Mouse (Mus musculus) forebrain, postnatal 0 days (tissue): ENCODE measurements around the gene Nvl. TPM values are rescaled to one million over a fixed set of nuclear protein-coding genes. Genes with fewer than 3 reads are reported as not detected.

ENCODE experiments used
- ATAC-seq: fragments of 200-750 bp; cut with Nextera tagmentation; 2 replicates; pipeline ENCODE4 v1.8.0; 2017; ENCODE audit warnings: mild to moderate bottlenecking, moderate library complexity
- DNase-seq: peaks from one replicate; pipeline ENCODE4 v3.0.0-alpha.2; 2015
- H3K27ac ChIP-seq: fragments of 300-500 bp; sonication (generic); 2 replicates; pipeline ENCODE4 v1.5.1; 2014; ENCODE audit warnings: low read depth, mild to moderate bottlenecking, antibody characterized with exemption, low read length, moderate library complexity, mixed read lengths
- H3K27me3 ChIP-seq: fragments of 300-500 bp; sonication (generic); 2 replicates; pipeline ENCODE4 v1.6.1; 2014; ENCODE audit warnings: mild to moderate bottlenecking, low read length, mixed read lengths; ENCODE audit not compliant: insufficient read depth
- H3K36me3 ChIP-seq: fragments of 300-500 bp; sonication (generic); 2 replicates; pipeline ENCODE4 v1.6.1; 2014; ENCODE audit warnings: mild to moderate bottlenecking, moderate library complexity; ENCODE audit not compliant: insufficient read depth
- H3K4me1 ChIP-seq: fragments of 300-500 bp; sonication (generic); 2 replicates; pipeline ENCODE4 v1.6.1; 2014; ENCODE audit warnings: antibody characterized with exemption; ENCODE audit not compliant: insufficient read depth
- H3K4me2 ChIP-seq: fragments of 300-500 bp; sonication (generic); 2 replicates; pipeline ENCODE4 v1.6.1; 2014; ENCODE audit warnings: low read depth, mild to moderate bottlenecking, moderate library complexity
- H3K4me3 ChIP-seq: fragments of 300-500 bp; sonication (generic); 2 replicates; pipeline ENCODE4 v1.5.1; 2014; ENCODE audit warnings: low read depth, low read length, mixed read lengths
- H3K9ac ChIP-seq: fragments of 300-500 bp; sonication (generic); 2 replicates; pipeline ENCODE4 v1.6.1; 2014; ENCODE audit warnings: mild to moderate bottlenecking
- H3K9me3 ChIP-seq: fragments of 300-500 bp; sonication (generic); 2 replicates; pipeline ENCODE4 v1.6.1; 2016; ENCODE audit warnings: low read length
- CTCF ChIP-seq: sonication (generic); IDR thresholded peaks from 2 replicates; pipeline ENCODE4 v1.5.1; 2016; ENCODE audit warnings: antibody characterized with exemption, control low read depth, low read depth
- WGBS: fragments of 180-500 bp; shearing (Covaris S2); extraction: QIAGEN DNeasy Blood & Tissue Kit; methylation state at CpG from one replicate; pipeline ENCODE4 v1.1.7; 2014; 5-methylcytosine and 5-hydroxymethylcytosine counted together
- polyA plus RNA-seq: library from polyadenylated mRNA; unstranded; fragments of >200 nt; fragmentation: Nextera tagmentation; extraction: Ambion mirVana; gene quantifications from 2 replicates; pipeline ENCODE4 v1.2.1, GENCODE M21; 2015
- total RNA-seq: library from RNA; depleted of rRNA; stranded (reverse); fragments of >200 nt; gene quantifications from 2 replicates; pipeline ENCODE4 v1.2.3, GENCODE M21; 2014

Gene Nvl
- total and polyA plus RNA-seq, 2 experiments from 2014 or later, result 25.2 to 39.7 TPM

DNA sequence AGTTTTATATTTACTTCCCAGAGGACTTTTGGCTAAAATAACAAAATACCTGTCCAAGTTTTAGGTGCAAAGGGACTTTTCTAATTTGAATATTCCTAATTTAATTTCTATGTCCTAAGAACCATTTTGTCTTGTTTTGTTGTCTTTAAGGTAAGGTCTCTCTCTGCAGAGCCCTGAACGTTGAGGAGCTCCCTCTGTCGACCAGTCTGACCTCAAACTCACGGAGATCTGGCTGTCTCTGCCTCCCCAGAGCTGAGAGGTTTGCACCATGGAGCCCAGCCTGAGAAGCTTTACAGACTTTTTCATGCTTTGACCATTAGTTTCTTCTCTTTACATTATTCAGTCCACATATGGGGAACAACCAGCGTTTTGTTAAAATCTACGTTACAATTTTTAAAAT is 70.9 kb downstream of the Nvl start:
- no peaks in the 10 kb centered on the region for H3K9me3 ChIP-seq
- 49% methylated on average over 5 of the region's 5 CpGs for whole genome bisulfite sequencing
- no peak for TF ChIP-seq CTCF
- H3K9ac ChIP-seq, result no peak overlapping the region
- no peak overlapping the region for H3K4me2 ChIP-seq
- no peaks in the 10 kb centered on the region for H3K4me1 ChIP-seq
- no peak overlapping the region for H3K27ac ChIP-seq
- H3K27me3 ChIP-seq, result no peaks in the 10 kb centered on the region
- DNase-seq (no peak), ATAC-seq (no peak)
- no peaks in the 10 kb centered on the region for H3K36me3 ChIP-seq
- H3K4me3 ChIP-seq, result no peak overlapping the region

DNA sequence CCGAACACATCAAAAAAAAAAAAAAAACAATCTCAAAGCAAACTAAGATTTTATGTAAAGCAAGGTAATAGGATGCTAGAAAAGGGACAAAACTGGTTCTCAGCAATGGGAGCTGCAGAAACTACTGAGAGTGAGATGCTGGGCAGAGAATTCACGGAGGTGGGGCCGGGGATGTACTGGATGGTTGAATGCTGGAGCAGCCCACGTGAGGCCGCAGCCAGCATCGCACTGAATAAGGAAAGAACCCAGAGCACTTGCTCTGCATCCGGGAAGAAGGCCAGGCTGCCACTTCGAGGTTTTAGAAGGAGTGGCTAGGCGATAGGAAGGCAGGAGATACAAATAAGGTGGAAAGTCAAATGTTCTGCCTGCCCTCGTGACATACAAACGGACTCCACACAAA is 74.3 kb downstream of the Nvl start:
- 70% methylated on average over 11 of the region's 11 CpGs for WGBS
- ATAC-seq (no peak), DNase-seq (no peak)
- no peak overlapping the region for H3K4me2 ChIP-seq
- TF ChIP-seq CTCF, result no peak
- no peak overlapping the region for H3K4me3 ChIP-seq
- H3K36me3 ChIP-seq, result no peaks in the 10 kb centered on the region
- H3K9me3 ChIP-seq, result no peaks in the 10 kb centered on the region
- no peak overlapping the region for H3K9ac ChIP-seq
- no peaks in the 10 kb centered on the region for H3K27me3 ChIP-seq
- no peaks in the 10 kb centered on the region for H3K4me1 ChIP-seq
- H3K27ac ChIP-seq, result no peak overlapping the region

GRCm38 (mm10) chr1:181068344-181068743 is 75.7 kb downstream of the Nvl start:
- TF ChIP-seq CTCF, result no peak
- no peak overlapping the region for H3K4me3 ChIP-seq
- no peak overlapping the region for H3K27ac ChIP-seq
- no peak overlapping the region for H3K9ac ChIP-seq
- DNase-seq, result no peak
- H3K4me2 ChIP-seq, result no peak overlapping the region
- H3K27me3 ChIP-seq, result no peaks in the 10 kb centered on the region
- WGBS, result 83% methylated on average over 1 of the region's 1 CpGs
- H3K9me3 ChIP-seq, result no peaks in the 10 kb centered on the region
- ATAC-seq, result no peak
- no peaks in the 10 kb centered on the region for H3K36me3 ChIP-seq
- H3K4me1 ChIP-seq, result no peaks in the 10 kb centered on the region

GRCm38 (mm10) chr1:181064648-181065047 is 79.4 kb downstream of the Nvl start:
- H3K4me2 ChIP-seq, result no peak overlapping the region
- H3K4me1 ChIP-seq, result no peaks in the 10 kb centered on the region
- no peak overlapping the region for H3K4me3 ChIP-seq
- no peak for TF ChIP-seq CTCF
- WGBS, result 81% methylated on average over 6 of the region's 6 CpGs
- H3K36me3 ChIP-seq, result no peaks in the 10 kb centered on the region
- no peaks in the 10 kb centered on the region for H3K9me3 ChIP-seq
- H3K27ac ChIP-seq, result no peak overlapping the region
- no peaks in the 10 kb centered on the region for H3K27me3 ChIP-seq
- ATAC-seq, result no peak
- no peak for DNase-seq
- H3K9ac ChIP-seq, result no peak overlapping the region

- DNase-seq (no peak), ATAC-seq (no peak)
- 72% methylated on average over 2 of the region's 2 CpGs for WGBS
These were observed 80.0 kb downstream of the Nvl start for GRCm38 (mm10) chr1:181063991-181064390.

DNA sequence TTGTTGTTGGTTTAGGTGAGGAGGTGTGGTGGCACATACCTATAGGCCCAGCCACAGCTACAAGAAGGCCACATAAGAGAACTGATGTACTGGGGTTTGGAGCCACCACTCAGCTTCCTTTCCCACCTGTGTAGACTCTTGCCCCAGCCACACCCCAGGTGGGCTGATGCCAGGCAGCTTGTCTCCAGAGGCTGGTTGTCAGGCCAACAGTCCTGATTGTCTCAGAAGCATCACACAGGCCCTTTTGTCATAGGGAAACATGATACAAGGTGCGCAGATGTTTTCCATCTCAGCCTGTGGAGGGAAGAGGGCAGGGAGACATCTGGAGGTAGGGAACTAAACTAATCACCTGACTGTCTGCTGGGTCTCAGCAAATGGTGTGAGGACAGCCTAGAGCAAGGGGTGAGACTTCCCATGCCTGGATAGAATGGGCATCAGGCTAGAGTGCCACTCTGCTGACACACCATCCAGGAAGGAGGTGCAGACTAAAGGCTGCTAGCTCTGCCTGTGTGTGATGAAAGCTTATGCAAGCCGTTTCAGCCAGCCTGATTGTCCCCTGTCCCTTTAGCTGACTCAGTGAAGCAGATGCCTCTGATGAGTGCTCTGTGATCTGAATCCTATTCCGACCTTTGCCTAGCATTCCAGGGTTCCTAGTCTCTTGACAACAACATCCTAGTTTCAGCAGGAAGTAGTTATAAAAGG is 82.1 kb downstream of the Nvl start:
- Histone ChIP-seq H3K9ac (no peak overlapping the region), H3K9me3 (no peaks in the 10 kb centered on the region), H3K4me2 (no peak overlapping the region), H3K27me3 (no peaks in the 10 kb centered on the region), H3K4me1 (no peaks in the 10 kb centered on the region), H3K4me3 (no peak overlapping the region), H3K27ac (no peak overlapping the region), H3K36me3 (no peaks in the 10 kb centered on the region)
- 69% methylated on average over 3 of the region's 3 CpGs for WGBS
- ATAC-seq (no peak), DNase-seq (no peak)
- no peak for TF ChIP-seq CTCF

More at GRCm38 (mm10) chr1:181063991-181064390, 80.0 kb downstream of the Nvl start:
- Histone ChIP-seq H3K4me3 (no peak overlapping the region), H3K4me2 (no peak overlapping the region), H3K9me3 (no peaks in the 10 kb centered on the region), H3K4me1 (no peaks in the 10 kb centered on the region), H3K9ac (no peak overlapping the region), H3K36me3 (no peaks in the 10 kb centered on the region), H3K27me3 (no peaks in the 10 kb centered on the region), H3K27ac (no peak overlapping the region)
- no peak for TF ChIP-seq CTCF

- ATAC-seq, result no peak
- no peak for DNase-seq
- no peaks in the 10 kb centered on the region for H3K4me1 ChIP-seq
- H3K9me3 ChIP-seq, result no peaks in the 10 kb centered on the region
- no peaks in the 10 kb centered on the region for H3K27me3 ChIP-seq
- H3K27ac ChIP-seq, result no peak overlapping the region
- 85% methylated on average over 4 of the region's 4 CpGs for WGBS
- no peak overlapping the region for H3K4me3 ChIP-seq
- no peak overlapping the region for H3K4me2 ChIP-seq
- no peak for TF ChIP-seq CTCF
- no peak overlapping the region for H3K9ac ChIP-seq
- H3K36me3 ChIP-seq, result no peaks in the 10 kb centered on the region
These were observed 91.1 kb downstream of the Nvl start for GRCm38 (mm10) chr1:181052898-181053297.

DNA sequence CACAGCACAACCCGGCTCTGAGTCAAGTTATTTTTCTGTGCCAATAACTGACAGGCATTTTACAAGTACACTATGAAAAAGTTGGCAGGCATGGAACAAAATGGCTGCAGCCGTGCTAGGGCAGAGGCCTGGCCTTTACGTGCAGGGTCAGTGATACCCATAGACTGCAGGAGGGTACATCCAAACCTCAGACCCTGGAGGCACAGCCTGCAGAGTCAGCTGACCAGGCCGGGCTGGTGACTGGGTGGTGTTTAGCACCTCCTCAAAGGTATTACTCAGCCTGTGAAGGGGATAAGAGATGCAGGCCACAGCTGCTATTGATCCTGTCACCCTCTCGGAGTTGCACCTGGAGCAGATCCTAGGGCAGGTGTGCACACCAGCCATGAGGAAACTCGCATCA is 93.1 kb downstream of the Nvl start, which contains the start of gene 9130409I23Rik:
9130409I23Rik (plus strand) TSS at position 301 of the 400 bp plus-strand sequence.
- no peak for ATAC-seq
- TF ChIP-seq CTCF, result no peak
- 81% methylated on average over 6 of the region's 6 CpGs for WGBS
- H3K9ac ChIP-seq, result no peak within 1 kb of the TSS
- no peak within 1 kb of the TSS for H3K4me3 ChIP-seq
- DNase-seq, result no peak
- H3K27me3 ChIP-seq, result no peaks in the 10 kb centered on the region
- no peaks in the 10 kb centered on the region for H3K9me3 ChIP-seq
- H3K4me1 ChIP-seq, result no peaks in the 10 kb centered on the region
- no peak within 1 kb of the TSS for H3K27ac ChIP-seq
- H3K36me3 ChIP-seq, result no peaks in the 10 kb centered on the region
- no peak within 1 kb of the TSS for H3K4me2 ChIP-seq
